Mouse (Mus musculus) splenic B cell, adult 2 months (primary cell): ENCODE measurements around the gene Sema6d.
A peak's percentile ranks its signal among the peaks of the same experiment; 100 is the strongest.

ENCODE experiments used
- DNase-seq: peaks from one replicate; pipeline ENCODE4 v3.0.0-alpha.2; 2011; ENCODE audit warnings: low read depth, low spot score
- H3K27me3 ChIP-seq: 2 replicates; pipeline ENCODE4 v1.6.1; 2012; ENCODE audit warnings: mild to moderate bottlenecking, low read length, moderate library complexity, mixed read lengths; ENCODE audit not compliant: control insufficient read depth, poor library complexity, insufficient read depth, severe bottlenecking
- H3K36me3 ChIP-seq: 2 replicates; pipeline ENCODE4 v1.6.1; 2012; ENCODE audit warnings: mild to moderate bottlenecking, low read length, moderate library complexity, mixed read lengths; ENCODE audit not compliant: control insufficient read depth, poor library complexity, insufficient read depth, severe bottlenecking

Gene Sema6d

DNA sequence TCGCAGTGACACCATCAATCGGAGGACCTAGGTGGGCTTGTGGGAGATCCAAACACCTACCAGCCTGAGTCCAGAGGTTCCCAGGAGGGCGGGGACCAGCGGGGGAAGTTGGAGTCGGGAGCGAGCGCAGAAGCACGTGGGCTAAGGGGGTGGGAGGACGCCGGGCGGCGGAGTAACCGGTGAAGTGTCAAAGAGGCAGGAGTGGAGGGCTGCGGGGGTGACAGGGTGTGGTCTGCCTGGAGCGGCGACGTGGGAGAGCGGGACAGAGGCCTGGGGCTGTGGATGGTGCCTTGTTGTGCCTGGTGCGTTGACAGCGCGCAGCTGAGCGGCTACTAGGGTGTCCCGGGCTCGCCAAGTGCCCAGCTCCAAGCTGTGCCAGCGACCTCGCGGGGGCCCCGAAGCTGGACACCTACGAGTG lies at the start of gene Sema6d:
Gene Sema6d (plus strand): TSS at position 157 of the 418 bp plus-strand sequence.
- DNase-seq: no peak

DNA sequence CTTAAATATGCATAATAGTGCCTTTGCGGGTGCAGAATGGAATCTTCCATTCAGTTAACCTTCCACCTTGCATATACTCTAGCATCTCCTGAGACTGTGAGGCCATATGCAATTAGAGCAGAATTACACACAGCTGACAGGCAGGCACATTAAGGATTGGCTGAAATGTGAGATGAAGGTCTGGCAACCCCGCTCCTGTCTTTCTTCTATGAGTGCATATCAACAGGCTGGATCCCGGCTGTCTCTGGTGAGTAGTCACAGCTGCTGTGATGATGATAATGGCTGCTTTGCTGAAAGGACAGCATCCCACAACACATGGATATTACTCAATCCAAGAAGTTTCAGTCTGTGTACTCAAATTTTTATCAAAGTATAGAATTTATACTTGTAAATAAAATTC lies 29.9 kb upstream of the Sema6d start:
- H3K36me3 ChIP-seq: no peaks in the 10 kb centered on the region
- DNase-seq: no peak
- H3K27me3 ChIP-seq: no peaks in the 10 kb centered on the region

More for the DNA sequence above, at the start of gene Sema6d:
- Histone ChIP-seq H3K36me3 (no peaks in the 10 kb centered on the region), H3K27me3 (no peaks in the 10 kb centered on the region; the same call in 1 of the 2 replicates)

DNA sequence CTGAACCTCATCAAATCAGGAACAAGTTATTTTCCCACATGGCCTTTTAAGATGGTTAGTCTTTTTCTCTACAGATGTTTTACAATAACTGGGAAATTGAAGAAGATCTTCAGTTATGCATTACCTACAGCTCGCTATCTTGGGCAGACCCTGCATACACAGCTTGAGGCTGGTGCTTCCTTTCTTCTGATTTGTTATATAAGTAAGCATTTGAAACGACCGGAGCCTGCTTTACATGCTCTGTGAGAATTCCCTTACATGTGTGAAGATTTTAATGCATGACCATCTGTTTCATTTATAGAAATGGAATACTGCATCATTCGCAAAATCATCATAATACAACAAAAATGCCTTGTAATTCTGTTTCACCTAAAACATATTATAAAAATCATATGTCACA lies 21.4 kb upstream of the Sema6d start:
- Histone ChIP-seq H3K27me3 (no peaks in the 10 kb centered on the region), H3K36me3 (no peaks in the 10 kb centered on the region)
- DNase-seq: no peak

DNA sequence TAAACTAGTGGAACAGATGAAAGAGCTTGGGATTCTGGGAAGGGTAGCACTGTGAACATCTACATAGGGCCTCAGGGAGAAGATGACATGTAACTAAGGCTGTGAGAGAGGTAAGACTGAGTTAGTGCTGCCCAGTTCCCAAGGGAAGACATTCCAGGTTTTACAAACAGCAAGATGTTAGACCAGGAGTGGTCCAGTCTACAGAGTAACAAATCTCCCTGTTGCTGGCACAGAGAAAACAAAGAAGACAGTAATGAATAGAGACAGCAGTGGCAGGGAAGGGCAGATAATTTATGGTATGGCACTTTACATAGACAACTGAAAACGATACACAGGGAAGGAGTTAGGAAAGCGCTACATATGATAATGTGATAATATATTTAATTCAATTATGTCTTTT lies 19.1 kb upstream of the Sema6d start:
- no peak for DNase-seq
- Histone ChIP-seq H3K36me3 (no peaks in the 10 kb centered on the region), H3K27me3 (no peaks in the 10 kb centered on the region)

DNA sequence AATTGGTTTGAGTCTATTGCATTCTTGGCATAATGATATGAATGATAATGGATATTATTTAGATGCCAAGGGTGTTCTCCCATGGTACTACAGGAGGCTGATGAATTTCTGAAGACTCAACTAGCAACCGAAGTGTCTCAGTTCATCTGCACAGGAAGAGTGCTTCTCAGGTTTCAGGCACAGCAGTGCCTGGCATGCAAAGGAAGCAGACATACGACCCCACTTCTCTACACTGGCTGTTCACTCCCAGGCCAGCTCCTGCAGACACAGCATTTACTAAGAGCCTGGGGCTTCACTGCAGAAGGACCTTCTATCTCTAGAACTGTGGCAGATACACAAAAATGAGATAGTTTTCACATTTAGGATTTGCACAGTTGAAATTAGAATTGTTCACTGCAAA lies 18.4 kb upstream of the Sema6d start:
- DNase-seq: no peak
- H3K27me3 ChIP-seq: no peaks in the 10 kb centered on the region
- H3K36me3 ChIP-seq: no peaks in the 10 kb centered on the region

DNA sequence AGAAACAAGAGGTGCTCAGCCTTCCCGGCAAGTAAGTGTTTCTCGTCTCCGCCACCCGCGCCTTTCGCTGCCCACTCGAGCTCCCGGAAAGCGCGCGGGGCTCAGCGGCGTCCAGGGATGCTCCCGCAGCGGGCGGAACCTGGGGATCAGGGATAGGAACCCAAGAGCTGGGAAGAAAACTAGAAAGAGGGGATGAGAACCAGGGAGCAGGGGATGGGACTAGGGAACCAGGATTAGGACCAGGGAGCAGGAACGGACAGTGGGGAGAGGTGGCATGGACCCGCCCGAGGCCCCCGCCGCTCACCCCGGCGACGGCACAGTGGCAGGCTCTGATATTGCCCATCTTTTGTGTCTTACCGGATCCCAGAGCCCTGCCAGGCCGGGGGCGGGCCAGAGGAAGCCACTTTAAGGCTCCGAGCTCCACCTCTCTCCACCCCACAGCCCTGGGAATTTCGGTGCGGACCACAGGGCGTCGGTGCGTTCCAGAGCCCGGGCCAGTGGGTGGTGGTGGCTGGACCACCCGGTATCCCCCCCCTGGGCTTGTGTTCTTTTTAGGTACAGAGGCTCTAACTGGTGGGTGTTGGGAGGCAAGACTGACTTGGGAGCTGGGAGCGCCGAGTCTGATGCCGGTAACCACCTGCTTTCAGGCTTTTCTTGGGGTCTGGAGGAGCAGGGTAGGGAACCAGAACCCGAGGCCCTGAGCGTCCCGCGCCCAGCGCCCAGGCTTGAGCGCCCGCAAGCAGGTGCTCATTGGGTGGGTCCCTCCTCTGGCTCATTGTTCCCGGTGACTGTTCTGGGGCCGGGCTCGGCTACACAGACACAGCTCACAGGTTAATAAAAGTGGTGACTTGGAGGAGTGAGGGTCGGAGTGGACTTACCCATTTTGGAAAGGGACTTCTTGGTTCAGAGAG lies 717 bp downstream of the Sema6d start:
- no peak for DNase-seq
- H3K27me3 ChIP-seq: no peaks in the 10 kb centered on the region; the same call in 1 of the 2 replicates
- H3K36me3 ChIP-seq: no peaks in the 10 kb centered on the region

DNA sequence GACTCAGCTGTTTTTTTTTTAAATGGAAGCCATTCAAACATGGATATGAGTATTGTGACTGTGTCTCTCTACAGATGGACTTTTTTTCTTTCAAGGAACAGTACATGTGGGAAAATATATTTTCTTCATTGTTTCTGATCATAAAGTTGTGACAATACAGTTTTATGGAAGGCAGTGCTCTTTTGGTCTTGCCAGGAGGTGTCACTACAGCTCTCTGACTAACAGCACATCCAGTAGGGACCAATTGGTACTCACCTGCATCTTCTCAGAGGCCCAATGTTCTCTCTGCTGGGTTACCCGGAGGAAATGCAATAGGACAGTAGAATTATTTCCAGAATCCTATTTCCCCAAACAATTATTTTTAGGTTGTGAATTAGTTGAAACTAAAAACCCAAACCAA lies 9.9 kb downstream of the Sema6d start:
- Histone ChIP-seq H3K36me3 (no peaks in the 10 kb centered on the region), H3K27me3 (no peaks in the 10 kb centered on the region)
- DNase-seq: peak; percentile 1

DNA sequence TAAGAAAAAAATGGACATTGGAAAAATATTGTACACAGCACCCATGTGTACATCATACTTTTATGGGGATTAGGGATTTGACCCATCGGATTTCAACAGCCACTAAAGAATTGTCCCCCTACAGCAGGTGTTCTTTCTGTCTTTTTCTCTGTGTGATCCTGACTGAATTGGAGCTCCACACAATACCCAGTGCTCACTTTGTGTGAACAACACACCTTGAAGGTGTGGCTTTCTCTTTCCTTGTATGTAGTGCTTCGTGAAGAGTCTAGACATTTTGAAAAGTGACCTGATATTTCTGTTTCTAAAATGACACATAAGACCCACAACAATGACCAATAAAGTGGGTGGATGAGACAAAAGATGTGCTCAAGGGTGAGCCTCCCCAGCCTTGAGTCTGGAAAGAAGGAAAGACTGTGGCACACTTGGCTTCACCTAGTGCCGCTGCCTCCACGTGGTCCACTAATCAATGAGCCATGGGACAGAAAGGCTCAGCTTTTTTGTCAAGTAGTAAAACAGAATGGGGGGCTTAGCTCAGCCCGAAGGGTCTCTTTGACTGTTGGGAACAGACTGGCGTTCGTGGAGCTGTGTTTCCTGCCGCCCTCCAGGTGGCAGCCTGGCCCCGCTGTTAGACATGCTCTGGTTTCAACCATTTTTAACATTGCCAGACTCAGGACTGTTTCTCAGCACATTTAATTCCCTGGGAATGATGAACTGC lies 10.9 kb downstream of the Sema6d start:
- H3K36me3 ChIP-seq: no peaks in the 10 kb centered on the region
- DNase-seq: peak; percentile 8
- no peaks in the 10 kb centered on the region for H3K27me3 ChIP-seq

DNA sequence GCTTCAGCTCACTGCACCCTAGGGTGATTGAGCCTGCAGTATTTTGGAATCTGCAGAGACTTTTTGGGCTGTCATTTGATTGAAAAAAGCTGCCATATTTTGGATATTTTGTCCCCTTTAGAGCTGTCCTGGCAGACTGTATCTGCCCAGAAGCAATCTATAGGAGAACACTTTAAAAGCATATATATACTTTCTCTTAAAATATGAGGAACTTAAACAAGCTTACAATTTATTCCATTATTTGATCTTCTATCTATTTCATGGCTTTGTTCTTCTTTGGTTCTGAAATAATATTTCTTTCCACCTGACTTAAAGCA lies 11.4 kb downstream of the Sema6d start:
- Histone ChIP-seq H3K27me3 (no peaks in the 10 kb centered on the region), H3K36me3 (no peaks in the 10 kb centered on the region)
- no peak for DNase-seq

DNA sequence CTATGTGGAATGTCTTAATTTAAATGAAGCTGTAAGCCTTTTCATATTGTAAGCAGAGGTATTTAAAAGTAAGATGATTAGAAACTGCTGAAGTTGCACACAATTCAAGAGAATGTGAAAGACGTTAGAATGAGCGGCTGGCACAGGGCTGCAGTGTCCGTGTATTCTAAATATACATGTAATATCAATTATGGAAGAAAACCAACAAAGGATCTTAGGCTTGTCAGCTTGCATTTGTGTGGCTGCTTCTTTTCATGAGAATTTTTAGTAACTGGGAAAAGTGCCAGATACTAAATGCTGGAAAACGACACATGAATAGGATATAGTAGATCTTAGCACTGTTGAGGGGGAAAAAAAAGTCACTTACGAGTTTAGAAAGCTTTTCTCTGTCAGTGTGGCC lies 11.8 kb downstream of the Sema6d start:
- DNase-seq: no peak

DNA sequence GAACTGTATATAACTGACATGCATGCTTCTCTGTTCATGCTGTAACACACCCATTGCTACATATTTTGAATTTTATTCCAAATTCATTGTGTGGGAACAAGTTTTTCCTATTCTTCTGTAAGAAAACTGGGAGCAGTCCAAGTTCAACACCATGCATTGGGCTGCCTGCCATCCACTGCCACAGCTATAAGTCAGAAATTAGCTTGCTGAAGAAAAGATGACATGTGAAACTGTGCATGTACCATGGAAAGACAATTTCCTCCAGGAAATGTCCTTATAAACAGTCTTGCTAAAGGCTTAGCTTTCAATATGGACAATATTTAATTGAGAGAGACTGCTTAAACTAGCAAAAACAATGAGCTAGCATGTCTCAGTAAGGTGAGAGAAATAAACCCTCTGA lies 13.5 kb downstream of the Sema6d start:
- Histone ChIP-seq H3K36me3 (no peaks in the 10 kb centered on the region), H3K27me3 (no peaks in the 10 kb centered on the region)
- no peak for DNase-seq

More for the DNA sequence above, 11.8 kb downstream of the Sema6d start:
- Histone ChIP-seq H3K27me3 (no peaks in the 10 kb centered on the region), H3K36me3 (no peaks in the 10 kb centered on the region)

DNA sequence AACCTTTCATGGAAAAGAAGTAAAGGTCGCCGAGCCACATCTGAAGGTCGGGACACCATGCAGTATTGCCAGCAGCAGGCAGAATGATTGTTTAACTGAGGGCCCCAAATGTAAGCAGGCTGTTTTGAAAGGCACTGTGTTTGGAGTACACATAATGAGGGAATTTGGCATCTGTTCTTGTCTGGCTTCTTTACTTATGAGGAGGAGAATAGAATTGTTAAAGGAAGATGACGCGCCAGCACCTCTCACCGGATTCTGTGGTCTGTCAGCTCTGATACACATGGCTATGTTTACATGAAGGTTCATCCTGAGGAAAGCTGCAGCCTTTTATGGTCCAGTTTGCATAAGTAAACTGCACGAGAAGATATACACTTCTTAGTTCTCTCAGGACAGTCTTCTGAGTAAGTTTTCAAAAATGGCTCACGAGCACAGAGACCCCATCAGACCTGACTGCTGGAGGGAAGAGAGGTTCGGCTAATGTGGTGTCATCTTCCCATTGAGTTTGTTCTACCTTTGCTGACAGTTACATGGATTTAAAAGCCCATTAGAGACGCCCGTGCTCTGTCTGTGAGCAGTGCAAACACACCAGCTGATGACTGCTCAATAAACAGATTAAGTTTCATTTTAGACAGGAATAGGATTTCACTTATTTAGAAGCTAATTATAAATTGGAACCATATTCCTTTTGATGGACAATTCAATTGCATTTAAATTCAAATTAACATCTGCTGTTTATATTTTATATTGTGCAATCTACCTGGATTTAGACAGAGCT lies 28.9 kb downstream of the Sema6d start:
- Histone ChIP-seq H3K27me3 (no peaks in the 10 kb centered on the region), H3K36me3 (no peaks in the 10 kb centered on the region)
- DNase-seq: no peak

DNA sequence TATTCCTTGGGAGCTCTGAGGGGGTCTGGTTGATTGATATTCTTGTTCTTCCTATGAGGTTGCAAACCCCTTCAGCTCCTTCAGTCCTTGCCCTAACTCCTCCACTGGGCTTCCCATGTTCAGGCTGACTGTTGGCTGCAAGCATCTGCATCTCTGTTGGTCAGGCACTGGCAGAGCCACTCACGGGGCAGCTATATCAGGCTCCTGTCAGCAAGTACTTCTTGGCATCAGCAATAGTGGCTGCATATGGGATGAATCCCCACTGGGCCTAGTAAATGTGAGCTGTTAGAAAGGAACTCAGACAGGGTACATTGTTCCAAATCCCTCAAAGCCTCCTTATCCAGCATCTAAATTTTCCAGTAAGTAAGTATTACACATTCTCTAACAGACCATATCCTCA lies 30.6 kb downstream of the Sema6d start:
- DNase-seq: no peak
- no peaks in the 10 kb centered on the region for H3K36me3 ChIP-seq
- H3K27me3 ChIP-seq: no peaks in the 10 kb centered on the region

DNA sequence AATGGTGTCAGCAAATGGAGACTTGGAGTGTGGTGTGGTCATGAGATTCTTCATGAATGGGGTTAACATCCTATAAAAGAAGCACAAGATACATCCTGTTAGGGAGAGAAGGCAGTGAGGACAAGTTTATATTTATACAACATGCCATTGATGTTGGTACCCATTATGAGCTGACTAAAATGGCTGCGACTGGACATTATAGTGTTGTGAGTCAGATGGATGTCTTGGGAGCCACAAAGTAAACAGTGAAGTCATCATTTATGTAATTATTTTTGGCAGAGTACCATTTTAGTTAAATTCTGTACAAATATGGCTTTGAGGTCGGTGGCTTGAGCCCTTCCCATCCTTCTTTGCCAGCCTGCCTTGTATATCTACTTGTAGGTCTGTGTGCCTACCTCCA lies 31.8 kb downstream of the Sema6d start:
- no peaks in the 10 kb centered on the region for H3K27me3 ChIP-seq
- no peak for DNase-seq
- H3K36me3 ChIP-seq: no peaks in the 10 kb centered on the region

DNA sequence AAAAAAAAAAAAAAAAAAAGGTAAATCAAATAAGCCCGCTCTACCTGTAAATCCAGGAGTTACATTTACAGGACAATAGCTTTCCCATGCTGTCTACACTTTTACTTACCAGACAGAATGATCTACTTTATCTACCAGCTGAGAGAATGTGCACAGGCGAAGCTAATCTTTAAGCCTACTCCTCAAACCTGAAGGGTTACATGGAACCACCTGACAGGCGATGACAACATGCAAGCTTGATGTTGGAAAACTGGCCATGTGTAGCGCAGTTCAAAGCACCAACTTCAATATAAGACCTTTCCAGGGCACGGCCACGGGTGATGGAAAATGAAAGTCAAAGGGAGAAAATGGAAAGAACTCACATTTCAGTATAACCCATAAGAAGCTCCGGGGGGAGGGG lies 35.7 kb downstream of the Sema6d start:
- DNase-seq: no peak
- Histone ChIP-seq H3K27me3 (no peaks in the 10 kb centered on the region), H3K36me3 (no peaks in the 10 kb centered on the region)
